Mouse (Mus musculus) ES-E14 (cell line): ENCODE data around the gene Drp2. TPM values are rescaled to one million over a fixed set of nuclear protein-coding genes. Genes with fewer than 3 reads are reported as not detected.

ENCODE experiments used
- DNase-seq: peaks from one replicate; pipeline ENCODE4 v3.0.0-alpha.2; 2013; ENCODE audit warnings: low read depth, low spot score
- H3K27ac ChIP-seq: 2 replicates; pipeline ENCODE4 v1.5.1; 2012; ENCODE audit warnings: low read depth, mild to moderate bottlenecking, low read length, moderate library complexity, mixed read lengths; ENCODE audit not compliant: poor library complexity, insufficient read depth, severe bottlenecking
- H3K36me3 ChIP-seq: 2 replicates; pipeline ENCODE4 v1.6.1; 2012; ENCODE audit warnings: mild to moderate bottlenecking, low read length, moderate library complexity, mixed read lengths; ENCODE audit not compliant: control insufficient read depth, poor library complexity, insufficient read depth, severe bottlenecking
- H3K4me1 ChIP-seq, 2 experiments: fragments of 150-350 bp in 1 of 2; sonication (generic) in 1 of 2; 2 replicates each; pipeline ENCODE4 v1.6.1; 2012; ENCODE audit warnings: low read length in 2 of 2, mild to moderate bottlenecking in 1 of 2, mixed read lengths in 1 of 2; ENCODE audit not compliant: control insufficient read depth in 2 of 2, insufficient read depth in 2 of 2, poor library complexity in 1 of 2
- H3K4me3 ChIP-seq, 2 experiments: fragments of 150-350 bp in 1 of 2; sonication (generic) in 1 of 2; 2 replicates each; pipeline ENCODE4 v1.5.1; 2012; ENCODE audit warnings: low read length in 2 of 2, low read depth in 1 of 2, mild to moderate bottlenecking in 1 of 2, mixed read lengths in 1 of 2; ENCODE audit not compliant: insufficient read depth in 1 of 2, poor library complexity in 1 of 2, severe bottlenecking in 1 of 2
- H3K9ac ChIP-seq: 2 replicates; pipeline ENCODE4 v1.6.1; 2012; ENCODE audit warnings: low read depth, mild to moderate bottlenecking, low read length, mixed read lengths; ENCODE audit not compliant: poor library complexity, insufficient read depth, severe bottlenecking
- H3K9me3 ChIP-seq: fragments of 150-350 bp; sonication (generic); 2 replicates; pipeline ENCODE4 v1.6.1; 2012; ENCODE audit warnings: low read depth, mild to moderate bottlenecking, low read length; ENCODE audit not compliant: control insufficient read depth, insufficient read depth
- CHD2 ChIP-seq: IDR thresholded peaks from 2 replicates; pipeline ENCODE4 v1.6.1; 2014; ENCODE audit warnings: mild to moderate bottlenecking, low read depth, low read length, inconsistent platforms
- HCFC1 ChIP-seq: IDR thresholded peaks from 2 replicates; pipeline ENCODE4 v1.6.1; 2012; ENCODE audit warnings: low read length, inconsistent platforms, borderline replicate concordance; ENCODE audit not compliant: insufficient read depth
- MAFK ChIP-seq: IDR thresholded peaks from 2 replicates; pipeline ENCODE4 v1.6.1; 2014; ENCODE audit warnings: mild to moderate bottlenecking, low read depth, low read length, inconsistent platforms; ENCODE audit not compliant: insufficient read depth
- ZC3H11A ChIP-seq: IDR thresholded peaks from 2 replicates; pipeline ENCODE4 v1.6.1; 2012; ENCODE audit warnings: low read depth, mild to moderate bottlenecking, inconsistent platforms, low read length, borderline replicate concordance
- ZNF384 ChIP-seq: IDR thresholded peaks from 2 replicates; pipeline ENCODE4 v1.6.1; 2012; ENCODE audit warnings: low read depth, low read length, inconsistent platforms
- in situ Hi-C, 2 experiments: fragments of 600-800 bp; cut with MboI; formaldehyde crosslinking; loops; one replicate each; pipeline ENCODE4 v1.15.1; 2025; ENCODE audit warnings: low sequenced_read_pairs in 2 of 2, inconsistent platforms in 1 of 2; ENCODE audit not compliant: unreplicated experiment in 2 of 2
- total RNA-seq: library from RNA; depleted of rRNA; stranded (reverse); fragments of 300-350 nt; gene quantifications from 2 replicates; pipeline ENCODE4 v1.2.3, GENCODE M21; 2012

The Drp2 gene
- total RNA-seq, 1 experiment, result 1.2 TPM

DNA sequence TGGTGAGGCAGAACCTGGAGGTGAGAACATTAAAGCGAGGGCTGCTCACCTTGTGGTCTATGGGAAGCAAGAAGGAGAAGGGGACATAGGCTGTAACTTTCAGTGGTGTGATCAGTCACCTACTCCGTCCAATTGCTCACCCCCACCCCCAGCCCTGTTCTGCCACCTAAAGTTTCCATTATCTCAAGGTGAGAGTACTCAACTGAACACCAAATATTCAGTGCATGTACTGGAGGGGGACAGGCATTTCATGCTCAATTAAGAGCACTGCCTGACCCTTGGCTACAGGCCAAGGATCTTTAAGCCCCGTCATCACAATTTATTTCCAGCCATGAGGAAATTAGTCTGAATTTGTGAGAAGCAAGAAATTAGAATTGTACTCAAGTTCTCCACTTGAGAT is 37.8 kb upstream of the Drp2 start:
- H3K9me3 ChIP-seq, result no peaks in the 10 kb centered on the region
- H3K4me1 ChIP-seq, result no peaks in the 10 kb centered on the region
- no peak overlapping the region for H3K27ac ChIP-seq
- H3K4me3 ChIP-seq, result no peak overlapping the region
- no peak for DNase-seq
- TF ChIP-seq ZC3H11A, result no peak
- no peak for TF ChIP-seq ZNF384
- no peak for TF ChIP-seq HCFC1
- no peak for TF ChIP-seq CHD2
- TF ChIP-seq MAFK, result no peak
- no peak overlapping the region for H3K9ac ChIP-seq
- no peaks in the 10 kb centered on the region; the same call in 1 of the 2 replicates for H3K36me3 ChIP-seq
- in situ Hi-C loops, result no loop called here

DNA sequence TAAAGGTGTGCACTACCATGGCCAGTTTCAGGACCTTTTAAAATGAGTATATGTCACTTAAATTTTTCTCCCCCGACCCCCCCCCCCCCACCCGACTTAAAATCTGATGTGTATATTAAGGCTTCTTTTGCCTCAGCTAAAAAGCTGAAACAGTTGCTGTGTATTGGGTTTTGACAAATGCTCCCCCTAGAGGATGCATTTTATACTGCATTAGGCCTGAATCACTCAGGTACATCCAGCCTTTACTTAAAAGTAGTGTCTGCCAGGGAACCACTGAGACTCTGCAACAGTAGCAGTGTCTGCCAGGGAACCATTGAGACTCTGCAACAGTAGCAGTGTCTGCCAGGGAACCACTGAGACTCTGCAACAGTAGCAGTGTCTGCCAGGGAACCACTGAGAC is 33.1 kb upstream of the Drp2 start:
- in situ Hi-C loops, result no loop called here
- no peaks in the 10 kb centered on the region for H3K9me3 ChIP-seq
- H3K4me1 ChIP-seq, result no peaks in the 10 kb centered on the region
- DNase-seq, result peak; percentile 22
- TF ChIP-seq HCFC1 (no peak), MAFK (no peak), ZNF384 (no peak), ZC3H11A (no peak), CHD2 (no peak)
- H3K36me3 ChIP-seq, result no peaks in the 10 kb centered on the region
- no peak overlapping the region for H3K27ac ChIP-seq
- H3K4me3 ChIP-seq, result no peak overlapping the region
- H3K9ac ChIP-seq, result no peak overlapping the region

DNA sequence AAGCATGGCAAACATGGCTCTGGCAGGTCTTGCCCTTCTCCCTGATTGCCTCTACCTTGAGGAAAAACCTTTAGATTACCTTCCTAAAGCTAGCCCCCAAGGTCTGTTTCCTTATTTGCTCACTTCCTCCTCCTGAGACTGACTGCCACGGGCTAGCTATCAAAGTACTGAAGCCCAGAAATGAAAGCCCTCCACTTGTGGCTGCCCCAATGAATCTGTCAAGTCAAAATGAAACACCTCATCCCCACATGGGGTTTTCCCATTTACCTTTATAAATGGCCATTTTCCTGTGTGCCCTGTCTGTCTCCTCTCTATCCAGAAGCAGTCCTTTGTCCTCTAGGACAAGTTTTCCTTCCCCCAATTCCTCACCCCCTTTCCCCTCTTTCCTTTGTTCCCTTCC is 30.2 kb upstream of the Drp2 start:
- Histone ChIP-seq H3K4me1 (no peaks in the 10 kb centered on the region), H3K4me3 (no peak overlapping the region), H3K9me3 (no peaks in the 10 kb centered on the region), H3K9ac (no peak overlapping the region), H3K36me3 (no peaks in the 10 kb centered on the region), H3K27ac (no peak overlapping the region)
- DNase-seq, result no peak
- in situ Hi-C loops, result no loop called here
- TF ChIP-seq HCFC1 (no peak), MAFK (no peak), ZNF384 (no peak), CHD2 (no peak), ZC3H11A (no peak)

DNA sequence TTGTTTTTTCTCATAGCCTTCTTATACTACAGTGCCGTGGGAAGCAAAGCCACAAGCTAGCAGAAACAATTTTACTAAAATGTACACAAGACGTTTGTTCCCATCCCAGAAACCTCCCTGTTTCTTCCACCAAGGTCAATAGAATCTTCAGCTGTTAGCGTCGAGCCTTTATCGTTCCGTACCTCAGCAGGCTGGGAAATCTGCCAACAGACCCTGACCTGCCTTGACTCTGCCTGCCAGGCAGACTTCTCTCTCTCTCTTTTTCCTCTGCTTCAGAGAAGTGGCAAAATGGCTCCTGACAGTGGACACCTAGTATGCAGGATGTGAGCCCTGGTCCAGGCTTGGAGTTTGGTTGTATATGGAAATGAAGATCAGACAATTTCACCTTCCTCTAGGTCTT is 19.5 kb upstream of the Drp2 start:
- TF ChIP-seq HCFC1, result no peak
- H3K4me1 ChIP-seq, result no peaks in the 10 kb centered on the region
- no peaks in the 10 kb centered on the region for H3K36me3 ChIP-seq
- no peak overlapping the region for H3K4me3 ChIP-seq
- H3K9me3 ChIP-seq, result no peaks in the 10 kb centered on the region
- H3K9ac ChIP-seq, result no peak overlapping the region
- no peak overlapping the region for H3K27ac ChIP-seq
- in situ Hi-C loops, result no loop called here
- DNase-seq, result no peak

DNA sequence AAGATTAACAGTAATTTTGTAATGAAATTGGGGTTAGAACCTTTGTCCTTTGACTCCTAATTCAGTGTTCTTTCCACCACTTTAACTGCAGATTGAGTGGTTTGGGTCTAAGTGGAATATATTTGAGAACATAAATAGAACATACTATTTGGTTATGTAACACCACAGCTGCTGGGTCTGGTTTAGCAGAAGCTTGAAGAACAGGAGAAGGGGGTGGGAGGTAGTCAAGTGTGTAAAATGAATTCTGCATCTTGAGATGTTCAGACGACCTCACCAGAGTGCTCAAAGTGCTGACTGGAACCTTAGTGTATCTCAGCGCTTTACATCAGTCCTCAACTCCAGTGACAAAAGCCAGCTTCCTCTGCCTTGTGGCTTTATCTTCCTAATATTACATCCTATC is 5.4 kb upstream of the Drp2 start:
- Histone ChIP-seq H3K36me3 (no peaks in the 10 kb centered on the region), H3K4me3 (no peak overlapping the region), H3K9ac (no peak overlapping the region), H3K27ac (no peak overlapping the region), H3K9me3 (no peaks in the 10 kb centered on the region), H3K4me1 (0 out of 4 replicates have a peak, but pooled peaks cover 0 to under 1% of the 10 kb centered on the region in 2 experiments)
- TF ChIP-seq ZC3H11A (no peak), CHD2 (no peak), MAFK (no peak), ZNF384 (no peak), HCFC1 (no peak)
- in situ Hi-C loops, result no loop called here
- DNase-seq, result no peak
